Mouse (Mus musculus): Measurements from ENCODE around the gene Rb1. TPM values are rescaled to one million over a fixed set of nuclear protein-coding genes. Genes with fewer than 3 reads are reported as not detected.

Rb1 gene
- polyA plus RNA-seq, 1 experiment: 16.2 TPM

DNA sequence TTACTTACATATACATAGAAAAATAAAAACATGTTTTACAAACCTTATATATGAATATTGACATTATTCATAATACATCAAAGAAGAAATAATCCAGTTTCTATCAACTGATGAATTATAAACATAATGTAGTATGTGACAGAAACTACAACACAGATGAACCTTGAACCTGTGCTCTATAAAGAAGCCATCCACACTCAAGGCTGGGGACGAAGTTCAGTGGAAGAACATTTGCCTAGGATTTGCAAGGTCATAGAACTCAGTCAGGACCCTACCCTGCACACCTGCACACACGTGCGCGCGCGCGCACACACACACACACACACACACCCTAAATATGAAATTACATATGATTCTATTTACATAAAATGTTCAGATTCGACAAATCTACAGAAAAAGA is 115.4 kb downstream of the Rb1 start:
- TF ChIP-seq GATA1 (IDR thresholded peaks at IDR 0.05; ENCODE audit: low read length): no peak

DNA sequence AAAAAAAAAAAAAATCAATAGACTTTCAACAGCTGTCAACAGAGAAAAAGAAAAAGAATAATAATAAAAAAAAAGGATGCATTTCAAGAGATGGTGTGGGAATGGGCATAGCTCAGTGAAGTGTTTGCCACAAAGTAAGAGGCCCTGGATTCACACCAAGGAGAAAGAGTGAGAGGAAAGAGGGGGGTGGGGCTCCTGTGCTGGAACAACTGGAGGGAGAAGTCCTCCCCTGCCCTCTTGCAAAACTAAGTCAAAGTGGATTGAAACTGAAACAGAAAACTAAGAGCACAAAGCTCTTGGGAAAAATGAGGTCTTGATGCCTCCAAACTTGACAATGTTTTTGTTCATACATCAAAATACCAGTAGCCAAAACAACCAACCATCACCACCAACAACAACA is 116.4 kb downstream of the Rb1 start:
- no peak for TF ChIP-seq GATA1 (IDR thresholded peaks at IDR 0.05; ENCODE audit: low read length)

DNA sequence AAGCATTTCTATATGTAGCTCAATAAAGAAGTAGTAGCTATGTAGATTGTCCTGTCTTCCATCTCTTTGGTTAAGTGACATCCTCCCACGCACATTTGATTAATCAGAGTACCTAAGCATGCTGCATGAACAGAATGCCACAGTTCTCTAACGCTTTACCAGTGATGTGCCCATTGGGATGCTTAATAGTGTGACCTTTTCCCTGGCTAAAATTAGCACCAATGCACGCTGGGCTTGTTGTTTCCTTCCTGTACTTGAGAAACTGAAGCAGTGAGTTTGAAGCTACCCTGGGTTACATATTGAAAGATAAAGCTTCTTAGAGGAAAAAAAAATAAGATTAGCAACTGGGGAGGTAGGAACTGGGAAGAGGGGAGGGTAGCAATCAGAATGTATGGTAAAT is 121.6 kb downstream of the Rb1 start:
- no peak for TF ChIP-seq GATA1 (IDR thresholded peaks at IDR 0.05; ENCODE audit: low read length)

DNA sequence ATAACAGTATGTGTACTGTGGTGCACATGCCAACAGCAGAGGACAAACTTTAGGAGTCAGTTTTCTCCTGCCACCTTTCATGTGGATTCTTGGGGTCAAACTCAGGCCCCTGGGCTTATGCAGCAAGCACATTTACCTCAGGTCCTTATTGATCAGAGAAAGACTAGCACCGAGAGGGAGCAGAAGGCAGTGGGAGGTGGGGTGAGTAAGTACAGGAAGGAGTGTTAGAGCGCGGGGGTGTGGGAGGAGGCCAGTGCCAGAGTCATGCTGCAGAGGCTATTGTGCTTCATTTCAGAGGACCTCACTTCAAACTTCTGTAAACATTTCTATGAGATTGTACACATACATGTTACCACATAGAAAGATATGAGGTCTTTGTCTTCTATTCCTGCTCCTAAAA is 124.2 kb downstream of the Rb1 start:
- TF ChIP-seq GATA1 (IDR thresholded peaks at IDR 0.05; ENCODE audit: low read length): no peak

DNA sequence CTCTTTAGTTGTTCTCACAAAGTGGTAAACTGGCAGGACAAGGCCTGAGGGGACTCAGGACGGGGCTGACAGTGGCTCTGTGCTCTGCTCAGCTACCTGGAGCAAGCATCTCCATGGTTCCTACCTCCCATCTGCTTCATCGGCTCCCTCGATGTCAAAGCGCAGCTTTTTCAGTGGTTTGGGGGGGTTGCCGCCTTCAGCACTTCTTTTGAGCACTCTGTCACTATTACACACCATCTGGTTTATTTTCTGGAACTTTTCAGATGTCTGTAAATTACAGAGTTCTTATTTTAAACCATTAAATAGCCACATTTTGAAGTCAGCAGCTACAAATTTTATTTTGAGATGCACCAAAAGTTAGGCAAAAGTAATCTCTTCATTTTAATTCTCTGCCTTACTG is 126.6 kb downstream of the Rb1 start:
- no peak for TF ChIP-seq GATA1 (IDR thresholded peaks at IDR 0.05; ENCODE audit: low read length)

DNA sequence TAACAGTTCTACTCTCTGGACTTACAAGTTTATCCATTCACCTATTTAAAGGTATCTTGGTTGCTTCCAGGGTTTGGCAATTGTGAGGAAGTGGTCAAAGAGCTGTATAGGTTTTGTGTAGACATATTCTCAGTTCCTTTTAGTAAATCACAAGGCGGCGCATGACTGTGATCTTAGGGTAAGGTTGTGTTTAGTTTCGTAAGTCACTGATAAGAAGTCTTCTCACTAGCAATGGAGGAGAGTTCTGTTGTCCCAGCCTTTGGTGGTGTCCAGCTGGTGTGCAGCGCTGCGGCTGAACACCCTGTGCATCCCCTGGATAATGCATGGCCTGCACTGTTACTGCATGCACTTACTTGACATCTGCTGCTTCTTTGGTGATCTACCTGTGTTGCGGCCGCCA is 138.7 kb downstream of the Rb1 start:
- TF ChIP-seq GATA1 (IDR thresholded peaks at IDR 0.05; ENCODE audit: low read length): no peak

DNA sequence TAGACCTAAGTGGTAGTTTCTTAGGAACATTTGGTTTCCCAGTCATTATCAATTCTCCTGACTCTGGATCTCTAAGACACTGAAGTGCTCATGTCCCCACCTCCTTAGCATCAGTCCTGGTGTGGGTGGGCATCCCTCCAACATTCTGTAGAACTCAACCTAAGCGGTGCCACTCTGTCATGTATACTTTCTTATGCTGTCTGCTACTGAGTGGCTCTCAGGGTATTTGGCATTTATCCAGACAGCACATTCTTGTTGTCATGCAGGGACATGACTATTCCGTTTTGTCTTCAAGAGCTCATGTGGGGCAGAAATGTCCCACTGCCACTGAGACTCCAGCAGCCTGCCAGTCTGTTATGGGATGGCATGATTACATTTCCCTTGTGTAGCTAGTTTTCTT is 144.5 kb downstream of the Rb1 start:
- no peak for TF ChIP-seq GATA1 (IDR thresholded peaks at IDR 0.05; ENCODE audit: low read length)

DNA sequence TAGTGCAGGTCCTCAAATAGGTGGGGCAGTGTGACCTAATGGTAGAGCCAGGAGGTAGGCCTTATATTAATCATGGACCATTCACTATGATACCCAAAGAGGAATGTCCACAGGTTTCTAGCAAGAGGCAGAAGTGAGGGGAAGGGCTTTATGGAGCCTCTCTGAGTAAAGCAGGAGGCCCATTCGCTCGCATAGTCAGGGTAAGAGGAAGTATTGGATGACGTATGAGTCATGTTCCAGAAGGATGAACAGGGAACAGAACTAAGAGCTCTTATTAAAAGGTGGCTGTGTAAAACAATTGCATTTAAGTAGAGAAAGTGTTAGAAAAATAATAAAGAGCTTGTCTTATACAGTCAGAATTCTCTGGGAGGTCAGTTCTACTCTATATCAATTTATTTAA is 145.0 kb downstream of the Rb1 start:
- no peak for TF ChIP-seq GATA1 (IDR thresholded peaks at IDR 0.05; ENCODE audit: low read length)

DNA sequence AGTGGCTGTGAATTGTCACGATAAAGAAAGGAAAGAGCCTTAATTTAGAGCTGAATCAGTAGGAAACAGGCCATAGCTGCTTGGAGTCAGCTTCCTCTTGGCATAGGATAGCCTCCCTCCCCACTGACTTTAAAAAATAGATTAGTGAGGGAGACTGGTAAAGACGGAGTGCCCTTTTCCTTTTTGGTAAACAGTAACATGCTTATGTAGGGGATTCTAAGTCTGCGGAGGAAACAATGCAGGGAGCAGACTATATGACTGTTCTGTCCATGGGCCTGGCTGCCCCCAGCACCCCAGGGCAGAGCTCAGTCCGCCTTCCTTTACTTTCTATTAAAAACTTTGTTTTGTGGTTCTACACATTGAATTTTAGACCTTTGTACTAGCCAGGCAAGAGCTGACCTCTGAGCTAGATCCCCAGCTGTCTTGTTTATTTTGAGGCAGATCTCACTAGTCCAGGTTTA is 146.4 kb downstream of the Rb1 start:
- no peak for TF ChIP-seq GATA1 (IDR thresholded peaks at IDR 0.05; ENCODE audit: low read length)

DNA sequence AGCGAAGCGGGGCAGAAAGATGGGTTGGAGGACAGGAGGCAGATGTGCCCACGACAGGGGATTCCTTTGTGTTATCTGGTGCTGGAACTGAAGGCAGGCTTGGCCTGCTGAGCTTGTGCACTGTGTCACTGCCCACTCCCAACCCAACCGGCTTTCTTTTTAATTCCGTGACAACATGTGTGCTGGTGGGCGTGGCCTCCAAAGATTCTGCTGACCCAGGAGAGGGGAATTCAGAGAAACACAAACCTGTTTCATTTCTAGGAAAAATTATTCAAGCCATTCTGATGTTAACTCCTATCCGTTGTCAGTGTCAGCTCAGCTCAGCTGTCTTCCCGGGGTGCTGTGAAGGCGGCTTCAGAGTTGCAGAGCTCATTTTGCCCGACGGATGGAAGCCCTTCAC is 147.7 kb downstream of the Rb1 start:
- TF ChIP-seq GATA1 (IDR thresholded peaks at IDR 0.05; ENCODE audit: low read length): no peak

DNA sequence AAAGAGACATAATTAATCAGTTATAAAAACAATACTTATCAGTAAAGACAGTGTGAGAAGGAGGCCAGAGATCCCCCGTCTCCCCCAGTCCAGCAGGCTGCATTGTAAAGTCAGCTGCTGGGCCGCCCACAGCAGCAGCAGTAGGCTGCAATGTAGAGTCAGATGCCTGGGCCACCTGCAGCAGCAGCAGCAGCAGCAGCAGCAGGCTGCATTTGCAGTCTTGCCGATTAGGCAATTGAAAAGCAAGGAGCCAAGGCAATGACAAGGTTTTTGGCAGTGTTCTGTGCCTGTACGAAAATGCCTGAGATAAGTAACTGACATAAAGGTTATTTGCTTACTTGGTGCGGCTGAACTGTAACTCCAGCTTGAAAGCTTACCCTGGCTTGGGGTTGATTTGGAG is 149.4 kb downstream of the Rb1 start:
- TF ChIP-seq GATA1 (IDR thresholded peaks at IDR 0.05; ENCODE audit: low read length): no peak

DNA sequence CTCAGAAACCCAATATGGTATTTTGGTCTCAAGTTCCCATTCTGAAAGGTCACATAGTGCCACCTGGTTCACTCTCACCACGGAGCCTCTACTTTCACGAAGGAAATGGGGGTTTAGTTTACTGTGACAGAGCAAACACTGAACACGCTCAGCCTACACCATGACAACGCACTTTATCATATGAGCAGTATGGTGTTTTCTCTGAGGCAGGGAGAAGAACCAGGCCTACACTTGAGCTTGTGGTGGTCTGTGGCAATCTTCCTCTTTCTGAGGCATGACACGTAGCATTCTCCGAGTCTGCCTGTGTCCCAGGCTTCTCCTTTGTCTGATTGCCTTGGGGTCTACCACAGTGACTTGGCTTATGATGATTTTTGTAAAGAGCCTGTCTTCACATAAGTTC is 149.8 kb downstream of the Rb1 start:
- TF ChIP-seq GATA1 (IDR thresholded peaks at IDR 0.05; ENCODE audit: low read length): no peak

DNA sequence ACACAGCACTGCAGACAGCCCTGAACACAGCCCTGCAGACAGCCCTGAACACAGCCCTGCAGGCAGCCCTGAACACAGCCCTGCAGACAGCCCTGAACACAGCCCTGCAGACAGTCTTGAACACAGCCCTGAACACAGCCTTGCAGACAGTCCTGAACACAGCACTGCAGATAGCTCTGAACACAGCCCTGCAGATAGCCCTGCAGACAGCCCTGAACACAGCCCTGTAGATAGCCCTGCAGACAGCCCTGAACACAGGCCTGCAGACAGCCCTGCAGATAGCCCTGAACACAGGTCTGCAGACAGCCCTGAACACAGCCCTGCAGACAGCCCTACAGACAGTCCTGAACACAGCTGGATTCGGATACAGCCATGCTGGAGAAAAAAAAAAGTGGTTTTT is 150.6 kb downstream of the Rb1 start:
- no peak for TF ChIP-seq GATA1 (IDR thresholded peaks at IDR 0.05; ENCODE audit: low read length)

DNA sequence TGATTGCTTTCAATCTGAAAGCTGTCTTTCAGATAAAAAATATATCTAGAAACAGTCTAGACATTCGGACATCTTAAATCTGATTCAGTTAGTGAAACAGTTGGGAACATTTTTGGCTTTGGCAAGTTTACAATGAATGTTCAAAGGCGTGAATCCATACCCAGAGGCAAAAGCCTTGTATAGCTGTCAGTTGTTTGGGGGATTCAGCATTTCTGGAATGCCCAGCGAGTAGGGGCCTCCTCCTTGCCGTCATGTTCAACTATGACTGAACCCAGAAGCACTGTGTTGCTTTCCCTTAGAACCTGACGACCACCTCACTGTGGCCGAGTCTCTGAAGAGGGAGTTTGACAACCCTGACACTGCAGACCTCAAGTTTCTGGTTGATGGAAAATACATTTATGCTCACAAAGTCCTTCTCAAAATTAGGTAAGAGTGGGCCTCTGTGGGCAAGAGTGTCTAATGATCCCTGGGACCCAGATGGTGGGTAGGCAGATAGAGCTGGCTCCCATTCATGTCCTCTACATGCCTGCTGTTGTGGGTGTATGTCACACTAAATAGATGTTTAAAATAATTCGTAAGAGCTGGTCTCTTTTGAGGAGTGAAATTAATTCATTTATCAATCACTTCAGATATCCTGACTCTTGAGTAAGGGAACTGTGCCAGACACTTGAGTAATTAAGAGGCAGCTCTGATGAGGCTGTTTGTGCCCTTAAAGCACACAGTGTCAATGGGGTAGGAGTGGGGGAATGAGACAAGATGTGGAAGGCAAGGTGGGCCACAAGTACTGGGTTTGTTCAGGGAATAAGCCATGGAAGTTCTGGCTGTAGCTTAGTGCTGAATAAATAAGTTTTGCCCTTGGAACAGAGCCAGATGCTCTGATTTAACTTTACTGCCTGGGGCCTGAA is 151.3 kb downstream of the Rb1 start:
- no peak for TF ChIP-seq GATA1 (IDR thresholded peaks at IDR 0.05; ENCODE audit: low read length)

DNA sequence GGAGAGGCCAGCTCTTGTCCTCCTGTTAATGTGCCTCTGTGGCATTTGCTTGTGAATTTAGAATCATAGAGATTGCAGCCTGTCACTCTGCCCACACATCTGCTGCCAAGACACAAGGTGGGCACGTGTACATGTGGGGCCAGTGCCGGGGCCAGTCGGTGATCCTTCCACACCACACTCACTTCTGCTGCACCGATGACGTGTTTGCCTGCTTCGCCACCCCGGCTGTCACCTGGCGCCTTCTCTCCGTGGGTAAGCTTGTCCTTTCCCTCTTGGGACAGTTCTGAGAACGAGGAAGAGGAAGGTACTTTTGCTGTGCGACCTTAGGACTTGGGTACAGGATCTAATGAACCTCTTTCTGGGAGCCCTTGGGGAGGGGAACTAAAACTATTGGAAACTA is 152.0 kb downstream of the Rb1 start:
- TF ChIP-seq GATA1 (IDR thresholded peaks at IDR 0.05; ENCODE audit: low read length): no peak

DNA sequence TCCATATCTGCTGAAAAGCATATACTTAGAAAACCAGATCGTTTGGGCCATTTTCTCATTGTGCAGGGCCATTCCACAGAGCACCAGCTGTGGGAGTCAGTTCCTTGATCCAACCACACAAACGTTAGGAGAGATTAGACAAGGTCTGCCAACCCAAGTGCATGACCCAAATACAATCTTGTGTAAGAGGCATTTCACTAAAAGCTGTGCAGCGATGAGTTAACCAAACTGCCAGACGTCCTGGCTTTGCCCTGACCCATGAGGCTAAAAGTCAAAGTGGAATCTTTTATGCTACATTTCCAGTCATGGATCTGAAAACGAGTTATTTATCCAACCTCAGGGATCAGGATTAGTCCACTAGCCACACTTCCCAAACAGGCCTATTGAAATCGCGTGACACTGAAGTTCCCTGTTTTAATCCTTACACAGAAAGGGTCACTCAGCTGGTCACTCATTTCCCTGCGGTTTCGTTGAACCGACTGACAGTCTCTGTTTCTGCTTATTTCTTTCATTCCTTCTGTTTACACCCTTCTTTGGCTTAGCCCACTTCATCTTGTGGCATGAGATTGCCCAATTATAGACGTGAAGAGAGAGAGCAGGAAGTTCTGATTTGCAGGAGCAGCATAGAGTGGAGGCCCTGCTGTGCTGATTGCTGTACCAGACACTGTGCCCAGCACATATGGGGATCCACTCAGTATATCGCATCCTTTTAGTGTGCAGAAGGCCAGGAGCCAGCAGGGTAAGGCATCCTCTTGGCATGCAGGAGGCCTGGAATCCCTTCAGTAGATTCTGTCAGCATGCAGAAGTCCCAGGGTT is 153.2 kb downstream of the Rb1 start:
- no peak for TF ChIP-seq GATA1 (IDR thresholded peaks at IDR 0.05; ENCODE audit: low read length)
